Mouse (Mus musculus): Measurements from ENCODE around the gene Map7. TPM values are rescaled to one million over a fixed set of nuclear protein-coding genes. Genes with fewer than 3 reads are reported as not detected.

Gene Map7
- polyA plus RNA-seq, 1 experiment from 2014 or later: 4.8 TPM

DNA sequence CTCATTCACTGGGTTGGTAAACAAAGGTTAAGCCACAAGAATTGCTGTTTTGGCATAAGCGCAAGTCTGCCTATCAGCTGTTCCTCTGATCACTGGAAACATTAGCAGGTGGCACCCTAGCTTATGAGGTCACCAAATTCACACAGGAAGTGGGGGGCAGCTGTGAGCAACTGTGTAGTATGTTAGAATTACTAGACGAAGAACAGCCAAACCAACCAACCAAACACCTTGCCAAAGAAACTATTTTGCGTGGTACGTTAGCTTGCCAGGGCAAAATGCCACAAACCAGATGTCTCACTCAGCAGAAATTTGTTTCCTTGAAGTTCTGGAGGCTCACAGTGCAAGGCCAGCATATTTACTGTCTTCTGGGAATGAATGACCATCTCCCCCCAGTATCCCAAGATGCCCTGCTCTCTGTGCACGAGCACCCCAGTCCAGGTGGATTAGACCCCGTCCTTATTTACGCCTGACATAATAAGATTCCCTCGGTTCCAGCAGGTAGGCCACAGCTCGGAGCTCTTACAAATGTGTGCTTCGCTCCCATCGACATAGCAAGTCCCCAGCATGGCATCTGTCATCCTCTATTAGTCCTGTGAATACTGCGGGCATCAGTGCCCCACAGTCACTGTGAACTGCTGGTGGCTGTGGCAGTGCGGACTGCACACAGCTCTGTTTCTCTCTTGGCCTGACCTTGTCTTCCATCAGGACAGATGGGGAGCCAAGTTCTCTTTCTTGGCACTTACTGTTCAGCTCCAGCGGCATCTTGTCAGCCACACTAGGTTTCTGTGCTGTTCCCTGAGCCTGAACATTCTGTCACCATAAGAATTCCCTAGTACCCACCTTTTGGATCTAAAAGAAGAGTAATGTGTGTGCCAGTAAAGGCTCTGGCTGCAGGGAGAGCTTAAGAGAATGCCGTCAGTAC lies 28.5 kb upstream of the Map7 start:
- WGBS: 89% methylated on average over 15 of the region's 15 CpGs

GRCm38 (mm10) chr10:20121981-20122380 lies 26.3 kb upstream of the Map7 start:
- Histone ChIP-seq H3K4me1 (ENCODE audit: control insufficient read depth, insufficient read depth, low read length) (no peaks in the 10 kb centered on the region), H3K36me3 (replicated peaks; ENCODE audit: control insufficient read depth, insufficient read depth, low read depth, low read length) (no peaks in the 10 kb centered on the region), H3K27me3 (ENCODE audit: control insufficient read depth, insufficient read depth, low read length) (no peaks in the 10 kb centered on the region), H3K4me2 (ENCODE audit: low read depth, low read length) (no peak overlapping the region), H3K9me3 (replicated peaks; ENCODE audit: control insufficient read depth, low read length) (no peaks in the 10 kb centered on the region), H3K4me3 (ENCODE audit: low read depth, low read length) (no peak overlapping the region), H3K9ac (replicated peaks; ENCODE audit: low read length) (no peak overlapping the region), H3K27ac (replicated peaks; ENCODE audit: low read depth, low read length) (no peak overlapping the region)
- WGBS: 83% methylated on average over 4 of the region's 4 CpGs
- no peak for ATAC-seq (replicated peaks; ENCODE audit: insufficient number of reproducible peaks, low FRiP score, low TSS enrichment, low read depth)
- no peak for DNase-seq (ENCODE audit: low spot score)

More for the DNA sequence above, 28.5 kb upstream of the Map7 start:
- Histone ChIP-seq H3K4me1 (ENCODE audit: control insufficient read depth, insufficient read depth, low read length) (no peaks in the 10 kb centered on the region), H3K9ac (replicated peaks; ENCODE audit: low read length) (no peak overlapping the region), H3K4me3 (ENCODE audit: low read depth, low read length) (no peak overlapping the region), H3K4me2 (ENCODE audit: low read depth, low read length) (no peak overlapping the region), H3K27ac (replicated peaks; ENCODE audit: low read depth, low read length) (no peak overlapping the region), H3K36me3 (replicated peaks; ENCODE audit: control insufficient read depth, insufficient read depth, low read depth, low read length) (no peaks in the 10 kb centered on the region), H3K9me3 (replicated peaks; ENCODE audit: control insufficient read depth, low read length) (no peaks in the 10 kb centered on the region), H3K27me3 (ENCODE audit: control insufficient read depth, insufficient read depth, low read length) (no peaks in the 10 kb centered on the region)
- ATAC-seq (replicated peaks; ENCODE audit: insufficient number of reproducible peaks, low FRiP score, low TSS enrichment, low read depth) (no peak), DNase-seq (ENCODE audit: low spot score) (no peak)

DNA sequence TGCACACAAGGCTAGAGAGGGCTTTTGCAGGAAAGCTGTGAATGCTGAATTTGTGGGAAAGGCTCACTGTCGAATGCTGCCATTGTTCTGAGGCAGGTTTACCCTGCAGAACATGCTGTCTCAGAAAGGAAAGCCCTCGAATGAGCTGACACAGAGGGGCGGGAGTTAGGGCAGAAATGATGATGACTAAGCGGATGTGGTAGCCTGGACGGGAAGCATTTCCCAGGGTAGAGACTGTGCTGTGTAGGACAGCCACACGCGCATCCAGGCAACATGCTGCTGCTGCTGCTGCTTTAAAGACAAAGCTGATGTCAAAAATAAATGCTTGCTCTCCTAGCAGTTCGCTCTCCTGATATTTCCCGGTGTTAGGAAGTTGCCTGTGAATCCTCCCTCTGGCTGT lies 24.9 kb upstream of the Map7 start:
- Histone ChIP-seq H3K4me3 (ENCODE audit: low read depth, low read length) (no peak overlapping the region), H3K4me1 (ENCODE audit: control insufficient read depth, insufficient read depth, low read length) (no peaks in the 10 kb centered on the region), H3K27me3 (ENCODE audit: control insufficient read depth, insufficient read depth, low read length) (no peaks in the 10 kb centered on the region), H3K36me3 (replicated peaks; ENCODE audit: control insufficient read depth, insufficient read depth, low read depth, low read length) (no peaks in the 10 kb centered on the region), H3K9ac (replicated peaks; ENCODE audit: low read length) (no peak overlapping the region), H3K9me3 (replicated peaks; ENCODE audit: control insufficient read depth, low read length) (no peaks in the 10 kb centered on the region), H3K27ac (replicated peaks; ENCODE audit: low read depth, low read length) (no peak overlapping the region), H3K4me2 (ENCODE audit: low read depth, low read length) (no peak overlapping the region)
- WGBS: 41% methylated on average over 9 of the region's 9 CpGs
- ATAC-seq (replicated peaks; ENCODE audit: insufficient number of reproducible peaks, low FRiP score, low TSS enrichment, low read depth) (no peak), DNase-seq (ENCODE audit: low spot score) (peak; percentile 13)

GRCm38 (mm10) chr10:20124576-20124975 lies 23.7 kb upstream of the Map7 start:
- Histone ChIP-seq H3K4me2 (ENCODE audit: low read depth, low read length) (no peak overlapping the region), H3K36me3 (replicated peaks; ENCODE audit: control insufficient read depth, insufficient read depth, low read depth, low read length) (no peaks in the 10 kb centered on the region), H3K27me3 (ENCODE audit: control insufficient read depth, insufficient read depth, low read length) (no peaks in the 10 kb centered on the region), H3K27ac (replicated peaks; ENCODE audit: low read depth, low read length) (no peak overlapping the region), H3K9ac (replicated peaks; ENCODE audit: low read length) (no peak overlapping the region), H3K4me1 (ENCODE audit: control insufficient read depth, insufficient read depth, low read length) (no peaks in the 10 kb centered on the region), H3K4me3 (ENCODE audit: low read depth, low read length) (no peak overlapping the region), H3K9me3 (replicated peaks; ENCODE audit: control insufficient read depth, low read length) (no peaks in the 10 kb centered on the region)
- ATAC-seq (replicated peaks; ENCODE audit: insufficient number of reproducible peaks, low FRiP score, low TSS enrichment, low read depth) (no peak), DNase-seq (ENCODE audit: low spot score) (no peak)
- 81% methylated on average over 12 of the region's 12 CpGs for WGBS

DNA sequence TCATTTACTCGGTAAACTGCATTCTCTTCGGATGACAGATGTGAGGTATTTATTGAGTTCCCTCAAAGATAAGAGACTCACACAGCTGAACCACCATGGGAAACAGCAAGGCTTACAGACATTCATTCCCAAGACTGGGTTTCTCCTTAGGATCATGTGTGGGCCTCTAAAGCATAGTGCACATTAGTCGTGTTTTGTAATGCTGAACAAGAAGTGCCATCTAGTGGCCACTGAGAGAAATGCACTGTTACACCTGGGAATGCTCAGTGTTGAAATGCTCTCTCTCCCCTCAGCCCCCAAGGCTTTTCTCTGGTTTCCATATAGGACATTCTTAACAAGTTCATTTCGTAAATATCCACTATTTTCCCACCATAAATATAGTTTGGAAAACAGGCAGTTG lies 23.0 kb upstream of the Map7 start:
- Histone ChIP-seq H3K4me3 (ENCODE audit: low read depth, low read length) (no peak overlapping the region), H3K9me3 (replicated peaks; ENCODE audit: control insufficient read depth, low read length) (no peaks in the 10 kb centered on the region), H3K27ac (replicated peaks; ENCODE audit: low read depth, low read length) (no peak overlapping the region), H3K9ac (replicated peaks; ENCODE audit: low read length) (no peak overlapping the region), H3K27me3 (ENCODE audit: control insufficient read depth, insufficient read depth, low read length) (no peaks in the 10 kb centered on the region), H3K4me2 (ENCODE audit: low read depth, low read length) (no peak overlapping the region), H3K4me1 (ENCODE audit: control insufficient read depth, insufficient read depth, low read length) (no peaks in the 10 kb centered on the region), H3K36me3 (replicated peaks; ENCODE audit: control insufficient read depth, insufficient read depth, low read depth, low read length) (no peaks in the 10 kb centered on the region)
- peak; percentile 82 for DNase-seq (ENCODE audit: low spot score)
- WGBS: 50% methylated on average over 4 of the region's 4 CpGs
- no peak for ATAC-seq (replicated peaks; ENCODE audit: insufficient number of reproducible peaks, low FRiP score, low TSS enrichment, low read depth)

GRCm38 (mm10) chr10:20132933-20133652 lies 15.2 kb upstream of the Map7 start:
- Histone ChIP-seq H3K4me3 (ENCODE audit: low read depth, low read length) (no peak overlapping the region), H3K9me3 (replicated peaks; ENCODE audit: control insufficient read depth, low read length) (no peaks in the 10 kb centered on the region), H3K36me3 (replicated peaks; ENCODE audit: control insufficient read depth, insufficient read depth, low read depth, low read length) (no peaks in the 10 kb centered on the region), H3K4me2 (ENCODE audit: low read depth, low read length) (no peak overlapping the region), H3K9ac (replicated peaks; ENCODE audit: low read length) (no peak overlapping the region), H3K27ac (replicated peaks; ENCODE audit: low read depth, low read length) (no peak overlapping the region), H3K4me1 (ENCODE audit: control insufficient read depth, insufficient read depth, low read length) (no peaks in the 10 kb centered on the region), H3K27me3 (ENCODE audit: control insufficient read depth, insufficient read depth, low read length) (no peaks in the 10 kb centered on the region)
- DNase-seq (ENCODE audit: low spot score) (no peak), ATAC-seq (replicated peaks; ENCODE audit: insufficient number of reproducible peaks, low FRiP score, low TSS enrichment, low read depth) (no peak)
- 87% methylated on average over 12 of the region's 12 CpGs for WGBS

DNA sequence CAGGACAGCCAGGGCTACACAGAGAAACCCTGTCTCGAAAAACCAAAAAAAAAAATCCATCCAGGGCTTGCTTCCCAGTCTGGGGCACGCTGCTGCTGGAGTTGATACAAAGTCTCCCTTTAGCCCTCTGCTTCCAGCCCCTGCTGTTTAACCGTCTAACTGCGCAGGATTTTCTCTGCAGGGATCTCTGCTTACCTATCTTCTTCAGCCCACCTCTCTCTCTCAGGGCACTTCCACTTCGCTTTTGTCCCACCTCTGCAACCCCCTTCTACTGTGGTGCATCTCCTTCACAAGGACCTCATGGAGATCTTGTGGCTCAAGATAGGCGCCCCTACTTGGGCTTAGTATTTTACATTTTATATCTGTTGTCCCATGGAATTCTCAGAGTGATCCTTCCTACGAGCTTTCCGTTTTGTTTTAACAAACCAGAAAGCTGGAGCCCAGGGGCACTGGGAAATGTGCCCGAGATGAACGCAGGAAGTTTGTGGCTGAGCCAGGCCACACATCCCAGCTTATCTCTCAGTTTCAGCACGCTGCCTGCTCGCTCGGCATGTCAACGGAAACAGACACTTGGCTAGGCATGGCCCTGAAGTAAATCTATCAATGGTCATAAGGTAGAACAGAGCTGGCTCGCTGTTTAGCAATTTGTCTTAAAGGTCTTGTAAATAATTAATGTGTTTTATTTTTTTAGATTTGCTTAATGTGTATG lies 12.8 kb upstream of the Map7 start:
- WGBS: 77% methylated on average over 15 of the region's 15 CpGs

More for the DNA sequence above, 12.8 kb upstream of the Map7 start:
- no peaks in the 10 kb centered on the region for H3K9me3 ChIP-seq (replicated peaks; ENCODE audit: control insufficient read depth, low read length)
- H3K36me3 ChIP-seq (replicated peaks; ENCODE audit: control insufficient read depth, insufficient read depth, low read depth, low read length): no peaks in the 10 kb centered on the region
- ATAC-seq (replicated peaks; ENCODE audit: insufficient number of reproducible peaks, low FRiP score, low TSS enrichment, low read depth): no peak
- no peak overlapping the region for H3K4me3 ChIP-seq (ENCODE audit: low read depth, low read length)
- H3K9ac ChIP-seq (replicated peaks; ENCODE audit: low read length): no peak overlapping the region
- no peaks in the 10 kb centered on the region for H3K4me1 ChIP-seq (ENCODE audit: control insufficient read depth, insufficient read depth, low read length)
- H3K4me2 ChIP-seq (ENCODE audit: low read depth, low read length): no peak overlapping the region
- no peak for DNase-seq (ENCODE audit: low spot score)
- H3K27me3 ChIP-seq (ENCODE audit: control insufficient read depth, insufficient read depth, low read length): no peaks in the 10 kb centered on the region
- H3K27ac ChIP-seq (replicated peaks; ENCODE audit: low read depth, low read length): no peak overlapping the region
